Mouse (Mus musculus) ES-Bruce4 (cell line): Measurements from ENCODE around the gene Nkap. TPM values are rescaled to one million over a fixed set of nuclear protein-coding genes. Genes with fewer than 3 reads are reported as not detected.

Experiments
- H3K27ac ChIP-seq: 2 replicates; pipeline ENCODE4 v1.5.1; 2012; ENCODE audit warnings: low read length, inconsistent platforms; ENCODE audit not compliant: insufficient read depth
- H3K27me3 ChIP-seq: 2 replicates; pipeline ENCODE4 v1.6.1; 2012; ENCODE audit warnings: mild to moderate bottlenecking, low read length, inconsistent platforms; ENCODE audit not compliant: control insufficient read depth, poor library complexity, insufficient read depth, severe bottlenecking
- H3K36me3 ChIP-seq: 2 replicates; pipeline ENCODE4 v1.6.1; 2012; ENCODE audit warnings: inconsistent platforms, mild to moderate bottlenecking, low read length, moderate library complexity; ENCODE audit not compliant: control insufficient read depth, poor library complexity, insufficient read depth, severe bottlenecking
- H3K4me1 ChIP-seq: one replicate; pipeline ENCODE4 v1.8.1; 2011; ENCODE audit warnings: low read length; ENCODE audit not compliant: control insufficient read depth, insufficient read depth
- H3K4me3 ChIP-seq: 2 replicates; pipeline ENCODE4 v1.5.1; 2011; ENCODE audit warnings: low read depth, mild to moderate bottlenecking, low read length
- H3K9ac ChIP-seq: 2 replicates; pipeline ENCODE4 v1.6.1; 2012; ENCODE audit warnings: low read depth, mild to moderate bottlenecking, inconsistent platforms; ENCODE audit not compliant: poor library complexity, severe bottlenecking
- H3K9me3 ChIP-seq: replicated peaks from 2 replicates; pipeline ENCODE4 v1.6.1; 2012; ENCODE audit warnings: mild to moderate bottlenecking, low read length, inconsistent platforms; ENCODE audit not compliant: control insufficient read depth, poor library complexity, insufficient read depth, severe bottlenecking
- CTCF ChIP-seq: IDR thresholded peaks from one replicate; pipeline ENCODE4 v1.8.1; 2011; ENCODE audit warnings: low read depth, low read length
- EP300 ChIP-seq: IDR thresholded peaks from 2 replicates; pipeline ENCODE4 v1.6.1; 2011; ENCODE audit warnings: low read depth, low read length; ENCODE audit not compliant: insufficient read depth
- POLR2A ChIP-seq: IDR thresholded peaks from one replicate; pipeline ENCODE4 v1.8.1; 2011; ENCODE audit warnings: low read length; ENCODE audit not compliant: insufficient read depth
- polyA plus RNA-seq: library from polyadenylated mRNA; stranded (reverse); fragments of >200 nt; gene quantifications from 2 replicates; pipeline ENCODE4 v1.2.4, GENCODE M21; 2011; ENCODE audit warnings: low read depth; ENCODE audit not compliant: missing spikeins, insufficient read depth, insufficient read length

Gene Nkap
- polyA plus RNA-seq, 1 experiment: 27.2 TPM

- no peak overlapping the region for H3K4me3 ChIP-seq
Measured at GRCm38 (mm10) chrX:37088778-37089177, 37.8 kb upstream of the Nkap start.

GRCm38 (mm10) chrX:37091457-37091856, 35.1 kb upstream of the Nkap start:
- no peaks in the 10 kb centered on the region; the same call in 1 of the 2 replicates for H3K36me3 ChIP-seq
- no peak overlapping the region for H3K27ac ChIP-seq
- H3K27me3 ChIP-seq: no peaks in the 10 kb centered on the region
- no peaks in the 10 kb centered on the region for H3K4me1 ChIP-seq
- TF ChIP-seq CTCF: no peak
- TF ChIP-seq EP300: no peak
- no peak for TF ChIP-seq POLR2A
- no peak overlapping the region for H3K4me3 ChIP-seq
- no peak overlapping the region for H3K9ac ChIP-seq
- H3K9me3 ChIP-seq: no peaks in the 10 kb centered on the region

More at GRCm38 (mm10) chrX:37088778-37089177, 37.8 kb upstream of the Nkap start:
- Histone ChIP-seq H3K9ac (no peak overlapping the region), H3K9me3 (no peaks in the 10 kb centered on the region), H3K4me1 (no peaks in the 10 kb centered on the region), H3K27me3 (no peaks in the 10 kb centered on the region), H3K36me3 (peaks cover 9% of the 10 kb centered on the region), H3K27ac (no peak overlapping the region)
- TF ChIP-seq POLR2A (no peak), EP300 (no peak), CTCF (no peak)

DNA sequence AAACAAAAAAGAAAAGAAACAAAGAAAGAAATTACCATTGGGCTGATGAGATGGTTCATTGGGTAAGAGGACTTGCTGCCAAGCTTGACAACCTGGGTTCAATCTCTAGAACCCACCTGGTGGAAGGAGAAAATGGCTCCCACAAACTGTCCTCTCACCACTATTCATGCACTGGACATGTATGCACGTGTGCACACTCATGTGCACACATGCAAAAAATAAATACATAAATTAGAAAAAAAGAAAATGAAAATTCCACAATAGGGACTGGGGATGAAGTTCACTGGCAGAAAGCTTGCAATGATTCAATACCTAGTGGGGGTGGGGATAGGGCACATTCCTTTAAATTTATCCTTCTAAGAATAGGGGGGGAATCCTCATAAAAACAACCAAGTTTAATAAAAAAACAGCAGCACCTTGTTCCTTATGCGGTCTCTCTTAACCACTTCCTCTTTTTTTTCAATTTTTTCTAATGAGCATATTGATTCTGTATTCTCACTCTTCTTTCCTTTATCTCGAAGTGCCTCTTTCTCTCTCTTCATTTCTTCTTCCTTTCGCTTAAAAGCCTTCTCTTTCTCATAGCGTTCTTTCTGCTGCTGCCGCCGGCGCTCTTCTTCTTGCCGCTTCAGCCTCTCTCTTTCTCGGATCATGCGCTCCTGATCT, 31.4 kb upstream of the Nkap start:
- Histone ChIP-seq H3K9ac (no peak overlapping the region), H3K9me3 (no peaks in the 10 kb centered on the region), H3K27me3 (no peaks in the 10 kb centered on the region), H3K4me3 (no peak overlapping the region), H3K36me3 (peaks cover 4% of the 10 kb centered on the region; the same call in 1 of the 2 replicates), H3K27ac (no peak overlapping the region), H3K4me1 (no peaks in the 10 kb centered on the region)
- TF ChIP-seq EP300 (no peak), CTCF (no peak), POLR2A (no peak)

DNA sequence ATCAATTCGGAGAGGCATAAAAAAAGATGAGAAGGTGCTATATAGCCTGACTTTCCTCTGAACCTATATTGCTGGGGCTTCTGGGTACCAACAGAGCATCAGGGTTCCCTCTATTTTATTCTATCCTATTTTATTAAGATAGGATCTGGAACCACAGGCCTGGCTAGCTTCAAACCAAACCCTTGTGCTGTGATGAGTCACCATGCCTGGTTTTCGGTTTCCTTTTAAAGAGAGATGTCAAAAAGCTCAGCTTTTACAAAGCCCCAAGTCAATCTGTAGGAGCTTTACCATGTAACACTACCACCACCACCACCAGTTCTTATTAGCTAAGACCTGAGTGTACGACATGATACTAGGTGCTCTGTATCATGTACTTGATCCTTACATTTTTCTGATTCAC, 27.9 kb upstream of the Nkap start:
- Histone ChIP-seq H3K36me3 (peaks cover 4% of the 10 kb centered on the region), H3K9ac (no peak overlapping the region), H3K9me3 (no peaks in the 10 kb centered on the region), H3K4me3 (no peak overlapping the region), H3K27me3 (no peaks in the 10 kb centered on the region), H3K4me1 (no peaks in the 10 kb centered on the region), H3K27ac (no peak overlapping the region)
- no peak for TF ChIP-seq EP300
- no peak for TF ChIP-seq POLR2A
- TF ChIP-seq CTCF: no peak

- H3K27ac ChIP-seq: no peak overlapping the region
- no peaks in the 10 kb centered on the region for H3K27me3 ChIP-seq
- H3K4me1 ChIP-seq: no peaks in the 10 kb centered on the region
- TF ChIP-seq POLR2A (no peak), EP300 (no peak), CTCF (no peak)
- H3K36me3 ChIP-seq: peaks cover 4% of the 10 kb centered on the region
- no peak overlapping the region for H3K4me3 ChIP-seq
- no peak overlapping the region for H3K9ac ChIP-seq
- H3K9me3 ChIP-seq: no peaks in the 10 kb centered on the region
Measured at GRCm38 (mm10) chrX:37103826-37104225, 22.8 kb upstream of the Nkap start.

DNA sequence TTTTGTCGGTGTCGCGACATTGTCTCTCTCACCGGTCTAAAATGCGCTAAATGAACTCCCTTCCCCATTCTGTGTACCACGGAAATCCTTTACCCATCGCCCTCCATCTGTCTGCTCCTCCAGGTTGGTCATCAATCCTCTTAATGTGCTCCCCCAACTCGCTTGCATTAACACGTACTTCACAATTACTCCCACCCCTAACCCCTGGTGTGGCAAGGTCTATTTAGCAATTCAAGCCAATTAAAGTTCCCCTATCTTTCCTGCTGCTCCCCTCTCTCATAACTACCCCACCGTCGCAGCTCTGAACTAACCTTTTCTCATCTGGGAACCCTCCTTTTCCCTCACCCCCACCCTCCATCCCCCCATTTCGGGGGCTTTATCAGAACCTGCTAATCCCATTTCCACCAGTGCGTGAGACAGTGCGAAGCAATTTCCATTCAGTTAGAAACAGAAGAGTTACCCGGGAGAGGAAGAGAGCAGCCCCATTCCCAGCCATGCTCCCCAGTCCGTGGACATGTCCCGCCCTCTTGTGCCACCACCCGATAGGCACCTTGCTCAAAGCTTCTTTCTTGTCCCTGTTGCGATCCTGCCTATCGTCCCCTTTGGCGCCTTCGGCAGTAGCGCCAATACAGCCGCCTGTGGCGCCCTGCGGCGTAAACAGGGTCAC, 16.9 kb upstream of the Nkap start:
- no peaks in the 10 kb centered on the region for H3K4me1 ChIP-seq
- H3K27me3 ChIP-seq: no peaks in the 10 kb centered on the region
- peak overlapping the region; percentile 95 for H3K4me3 ChIP-seq
- H3K36me3 ChIP-seq: no peaks in the 10 kb centered on the region; the same call in 1 of the 2 replicates
- peak overlapping the region; percentile 47 for H3K27ac ChIP-seq
- no peaks in the 10 kb centered on the region for H3K9me3 ChIP-seq
- H3K9ac ChIP-seq: peak overlapping the region; percentile 78
- TF ChIP-seq POLR2A: no peak
- no peak for TF ChIP-seq EP300
- no peak for TF ChIP-seq CTCF
